In the genomic region with DNA sequence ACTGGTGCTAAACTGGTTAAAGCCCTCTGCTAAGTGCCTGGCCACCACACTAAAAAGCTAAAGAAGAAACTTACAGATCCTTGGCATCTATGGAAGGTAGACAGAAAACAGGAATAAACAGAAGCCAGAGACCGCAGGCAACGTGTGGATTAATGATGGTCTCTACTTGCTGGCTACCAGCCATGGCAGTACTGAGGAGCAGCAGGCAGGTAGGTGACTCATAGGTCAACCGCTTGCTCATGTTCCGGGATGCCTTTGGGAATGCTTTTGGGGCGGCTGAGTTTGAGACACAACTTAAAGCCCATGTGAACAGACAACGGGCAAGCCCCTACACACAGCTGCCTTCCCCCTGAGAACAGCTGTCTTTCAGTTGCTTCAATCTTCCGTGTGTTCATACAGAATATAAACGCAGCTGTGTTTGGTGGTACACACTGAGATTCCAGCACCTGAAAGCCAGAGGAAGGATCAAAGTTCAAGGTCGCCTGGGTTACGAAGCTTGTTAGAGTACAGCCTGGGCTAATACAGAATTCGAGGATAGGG, we compare ENCODE assay signal across 31 mouse cellular contexts. TPM values are rescaled to one million over a fixed set of nuclear protein-coding genes. Genes with fewer than 3 reads are reported as not detected.
DNase-seq lines count a peak whose midpoint lies in the region; ATAC-seq and TF ChIP-seq lines count a peak whose summit lies in the region.
"Had no signal": no experiment of that assay in that cellular context is flagged by ENCODE, and none has a peak within 500 bp of the region (broad histone marks: within the 10 kb centered on the region; RNA-seq: fewer than 3 reads in every experiment).

No protein-coding gene starts in this region.

- no peak overlapping the region for H3K27ac ChIP-seq in embryonic facial prominence, embryonic 14.5 days (replicated peaks; ENCODE audit: low read depth, low read length)
- no peak overlapping the region for H3K27ac ChIP-seq in embryonic facial prominence, embryonic 10.5 days (replicated peaks)
- H3K27ac ChIP-seq in CH12.LX (ENCODE audit: insufficient read depth, low read depth), result no peak overlapping the region
- H3K27ac ChIP-seq in kidney, adult 2 months (ENCODE audit: insufficient read depth, low read depth, low read length), result no peak overlapping the region
- H3K27ac ChIP-seq in layer of hippocampus, adult 2 months, result no peak overlapping the region
- H3K27ac ChIP-seq: embryonic facial prominence, embryonic 15.5 days; hindbrain, embryonic 13.5 days; intestine, embryonic 15.5 days; kidney, embryonic 15.5 days; limb, embryonic 15.5 days; liver, embryonic 15.5 days; neural tube, embryonic 15.5 days had no signal

- no peaks in the 10 kb centered on the region; the same call in 1 of the 2 replicates for H3K4me1 ChIP-seq in embryonic facial prominence, embryonic 14.5 days (ENCODE audit: control insufficient read depth, insufficient read depth, low read length)
- H3K4me1 ChIP-seq in embryonic facial prominence, embryonic 10.5 days, result no peaks in the 10 kb centered on the region
- peaks cover 7 to 29% of the 10 kb centered on the region in 2 experiments for H3K4me1 ChIP-seq in CH12.LX (ENCODE audit: control insufficient read depth in 1 of 2, insufficient read depth in 2 of 2)
- H3K4me1 ChIP-seq in kidney, adult 2 months (ENCODE audit: control insufficient read depth, insufficient read depth, low read length), result 0 out of 2 replicates have a peak, but pooled peaks cover 2% of the 10 kb centered on the region
- H3K4me1 ChIP-seq: liver, embryonic 15.5 days had no signal

- TF ChIP-seq POLR2A in CH12.LX (IDR thresholded peaks at IDR 0.05; ENCODE audit: low read depth, low read length), result no peak
- no peak for TF ChIP-seq POLR2A in kidney, adult 2 months (IDR thresholded peaks at IDR 0.05; ENCODE audit: low read depth, low read length)

- H3K79me2 ChIP-seq in CH12.LX (replicated peaks; ENCODE audit: control insufficient read depth, extremely low read depth, insufficient read depth, poor library complexity, severe bottlenecking), result no peaks in the 10 kb centered on the region

- no peak for TF ChIP-seq EP300 in CH12.LX (IDR thresholded peaks at IDR 0.05; ENCODE audit: low read length)

- no peaks in the 10 kb centered on the region for H3K27me3 ChIP-seq in embryonic facial prominence, embryonic 14.5 days (replicated peaks; ENCODE audit: control insufficient read depth, insufficient read depth, low read length)
- H3K27me3 ChIP-seq in embryonic facial prominence, embryonic 10.5 days (replicated peaks; ENCODE audit: low read depth, poor library complexity, severe bottlenecking), result no peaks in the 10 kb centered on the region
- H3K27me3 ChIP-seq in CH12.LX (replicated peaks), result no peaks in the 10 kb centered on the region
- H3K27me3 ChIP-seq in kidney, adult 2 months (replicated peaks; ENCODE audit: control insufficient read depth, insufficient read depth, low read length), result no peaks in the 10 kb centered on the region
- H3K27me3 ChIP-seq: embryonic facial prominence, embryonic 15.5 days; heart, embryonic 12.5 days; hindbrain, embryonic 13.5 days; intestine, embryonic 15.5 days; kidney, embryonic 15.5 days; limb, embryonic 15.5 days; liver, embryonic 15.5 days; neural tube, embryonic 15.5 days had no signal

- no peaks in the 10 kb centered on the region for H3K36me3 ChIP-seq in embryonic facial prominence, embryonic 14.5 days (ENCODE audit: control insufficient read depth, insufficient read depth, low read length)
- peaks cover 9% of the 10 kb centered on the region; the same call in 1 of the 2 replicates for H3K36me3 ChIP-seq in embryonic facial prominence, embryonic 10.5 days (replicated peaks)
- H3K36me3 ChIP-seq in CH12.LX (replicated peaks in 1 of 2; ENCODE audit: control insufficient read depth in 1 of 2, insufficient read depth in 1 of 2, low read length in 1 of 2), result no peaks in the 10 kb centered on the region
- no peaks in the 10 kb centered on the region for H3K36me3 ChIP-seq in kidney, adult 2 months (ENCODE audit: control insufficient read depth, insufficient read depth, low read length)
- H3K36me3 ChIP-seq: embryonic facial prominence, embryonic 15.5 days; hindbrain, embryonic 13.5 days; intestine, embryonic 15.5 days; kidney, embryonic 15.5 days; liver, embryonic 15.5 days; neural tube, embryonic 15.5 days had no signal

- no peak for TF ChIP-seq CTCF in CH12.LX (conservative IDR thresholded peaks at IDR 0.05 in 1 of 2, IDR thresholded peaks at IDR 0.05 in 1 of 2; ENCODE audit: low read depth in 2 of 2, low read length in 2 of 2)
- no peak for TF ChIP-seq CTCF in kidney, adult 2 months (conservative IDR thresholded peaks at IDR 0.05; ENCODE audit: insufficient read depth, insufficient read length, low read depth, low read length)
- no peak for TF ChIP-seq CTCF in layer of hippocampus, adult 2 months (conservative IDR thresholded peaks at IDR 0.05)

- no peak for ATAC-seq in embryonic facial prominence, embryonic 14.5 days (ENCODE audit: low read depth)
- ATAC-seq: forebrain, postnatal 0 days; intestine, embryonic 15.5 days had no signal

- H3K9ac ChIP-seq in embryonic facial prominence, embryonic 14.5 days (ENCODE audit: low read depth, low read length), result no peak overlapping the region
- no peak overlapping the region for H3K9ac ChIP-seq in CH12.LX (ENCODE audit: insufficient read depth, low read depth)
- H3K9ac ChIP-seq: embryonic facial prominence, embryonic 15.5 days; forebrain, postnatal 0 days; heart, embryonic 12.5 days; hindbrain, embryonic 13.5 days; intestine, embryonic 15.5 days; kidney, embryonic 15.5 days; limb, embryonic 15.5 days; liver, embryonic 15.5 days; neural tube, embryonic 15.5 days had no signal

- in situ Hi-C loops in CH12.LX (cut with MboI; ENCODE audit: low pct_ligation_motif_present, low pct_unique_long_range_greater_than_20kb, low sequenced_read_pairs), result loop anchor here (10.0 kb wide), 1 partner anchor 243 kb away; the partner anchor contains the start of genes Mdh2 and Styxl1

- 62% methylated on average over 11 of the region's 11 CpGs for WGBS in embryonic facial prominence, embryonic 14.5 days
- 85% methylated on average over 11 of the region's 11 CpGs for WGBS in embryonic facial prominence, embryonic 10.5 days
- 72% methylated on average over 11 of the region's 11 CpGs for WGBS in kidney, adult 2 months

- H3K9me3 ChIP-seq in embryonic facial prominence, embryonic 14.5 days (ENCODE audit: control insufficient read depth, low read length), result no peaks in the 10 kb centered on the region
- H3K9me3 ChIP-seq in embryonic facial prominence, embryonic 10.5 days, result no peaks in the 10 kb centered on the region
- peaks cover 2% of the 10 kb centered on the region for H3K9me3 ChIP-seq in CH12.LX (replicated peaks; ENCODE audit: low read length)
- H3K9me3 ChIP-seq: embryonic facial prominence, embryonic 15.5 days; heart, embryonic 12.5 days; hindbrain, embryonic 13.5 days; intestine, embryonic 15.5 days; kidney, embryonic 15.5 days; limb, embryonic 15.5 days; liver, embryonic 15.5 days; neural tube, embryonic 15.5 days had no signal

- dilution Hi-C loops in CH12.LX (cut with MboI; ENCODE audit: extremely low pct_ligation_motif_present, extremely low pct_unique_long_range_greater_than_20kb, low sequenced_read_pairs), result no loop called here

- TF ChIP-seq RAD21 in CH12.LX (IDR thresholded peaks at IDR 0.05; ENCODE audit: low read depth, low read length), result no peak

- no peak overlapping the region for H3K4me2 ChIP-seq in embryonic facial prominence, embryonic 14.5 days (ENCODE audit: low read depth, low read length)
- no peak overlapping the region for H3K4me2 ChIP-seq in CH12.LX (ENCODE audit: insufficient read depth, low read depth, poor library complexity, severe bottlenecking)
- H3K4me2 ChIP-seq: embryonic facial prominence, embryonic 15.5 days; heart, embryonic 12.5 days; hindbrain, embryonic 13.5 days; intestine, embryonic 15.5 days; kidney, embryonic 15.5 days; limb, embryonic 15.5 days; liver, embryonic 15.5 days; neural tube, embryonic 15.5 days had no signal

- peak; percentile 34 for DNase-seq in embryonic facial prominence, embryonic 14.5 days (ENCODE audit: low spot score)
- DNase-seq in embryonic facial prominence, embryonic 10.5 days (ENCODE audit: low spot score), result no peak
- no peak for DNase-seq in CH12.LX (ENCODE audit: extremely low read depth)
- peak; percentile 33 for DNase-seq in adrenal gland, postnatal 14 days
- peak; percentile 44 for DNase-seq in cerebellum, adult 9-11 months
- no peak for DNase-seq in kidney, adult 2 months
- no peak for DNase-seq in spleen, postnatal 4 days (ENCODE audit: low spot score in 2 of 2)
- no peak for DNase-seq in layer of hippocampus, adult 2 months (ENCODE audit: low spot score in 2 of 2)
- DNase-seq: forebrain, postnatal 0 days; heart, postnatal 14 days; layer of hippocampus, postnatal 36 days; lung, postnatal 10 days; midbrain, embryonic 14.5 days; right cerebral cortex, postnatal 14 days; spleen, adult 18-20 months; thymus, adult 18-20 months; thymus, postnatal 4 days had no signal

- no peak overlapping the region for H3K4me3 ChIP-seq in embryonic facial prominence, embryonic 14.5 days (ENCODE audit: low read depth, low read length)
- no peak overlapping the region for H3K4me3 ChIP-seq in embryonic facial prominence, embryonic 10.5 days
- no peak overlapping the region for H3K4me3 ChIP-seq in CH12.LX (replicated peaks in 1 of 3; ENCODE audit: low read depth in 2 of 3, low read length in 2 of 3, poor library complexity in 1 of 3)
- H3K4me3 ChIP-seq in kidney, adult 2 months (ENCODE audit: insufficient read depth, low read depth, low read length), result no peak overlapping the region
- H3K4me3 ChIP-seq in layer of hippocampus, adult 2 months, result no peak overlapping the region
- H3K4me3 ChIP-seq: embryonic facial prominence, embryonic 15.5 days; heart, embryonic 12.5 days; hindbrain, embryonic 13.5 days; intestine, embryonic 15.5 days; kidney, embryonic 15.5 days; limb, embryonic 15.5 days; liver, embryonic 15.5 days; neural tube, embryonic 15.5 days had no signal

RNA-seq across cellular contexts. Expression of gene Hip1, which starts 13.5 kb away (rescaled TPM):
- 45.6 and 47.1 TPM in 2 replicates for polyA plus RNA-seq in embryonic facial prominence, embryonic 14.5 days (2014; fragmentation: Nextera tagmentation; extraction: Ambion mirVana)
- polyA plus RNA-seq in embryonic facial prominence, embryonic 10.5 days (2016; fragmentation: Nextera tagmentation; extraction: Ambion mirVana), result 64.6 and 66.1 TPM in 2 replicates
- total RNA-seq in CH12.LX (2012; rRNA removed), result 6.3 and 6.4 TPM in 2 replicates
- total RNA-seq in CH12.LX (2014; rRNA removed), result 1.8 and 2.2 TPM in 2 replicates
- 3.4 and 3.6 TPM in 2 replicates for polyA plus RNA-seq in CH12.LX (2012; ENCODE audit: insufficient read length, low read depth)
- total RNA-seq in adrenal gland, postnatal 14 days (2021), result 31.1 and 38.5 TPM in 2 replicates
- polyA plus RNA-seq in kidney, adult 2 months (2012; rRNA removed), result 14.1 and 16.6 TPM in 2 replicates
- total RNA-seq in layer of hippocampus, adult 2 months (2021), result 10 to 100 TPM; 41.2 to 41.4 TPM

RNA-seq across cellular contexts. Expression of gene Ccl26, which starts 32.0 kb away (rescaled TPM):
- polyA plus RNA-seq in embryonic facial prominence, embryonic 14.5 days (2014; fragmentation: Nextera tagmentation; extraction: Ambion mirVana), result not detected in 2 replicates
- polyA plus RNA-seq in embryonic facial prominence, embryonic 10.5 days (2016; fragmentation: Nextera tagmentation; extraction: Ambion mirVana), result not detected in 2 replicates
- total RNA-seq in CH12.LX (2012; rRNA removed) (not detected in 2 replicates), CH12.LX (2014; rRNA removed) (not detected in 2 replicates)
- polyA plus RNA-seq in CH12.LX (2012; ENCODE audit: insufficient read length, low read depth), result not detected in 2 replicates
- not detected in 2 replicates for total RNA-seq in adrenal gland, postnatal 14 days (2021)
- polyA plus RNA-seq in kidney, adult 2 months (2012; rRNA removed), result not detected in 2 replicates
- not detected for total RNA-seq in layer of hippocampus, adult 2 months (2021)
- total RNA-seq: ES-E14; forebrain, postnatal 0 days; heart, postnatal 14 days; layer of hippocampus, postnatal 36 days; left cerebral cortex, postnatal 25 days; megakaryocyte, adult 5-6 weeks had no signal
- polyA plus RNA-seq: embryonic facial prominence, embryonic 15.5 days; forebrain, postnatal 0 days; gonadal fat pad, adult 2 months; heart, embryonic 12.5 days; hindbrain, embryonic 13.5 days; intestine, embryonic 15.5 days; kidney, embryonic 15.5 days; large intestine, adult 2 months; limb, embryonic 15.5 days; liver, embryonic 15.5 days; midbrain, embryonic 14.5 days; neural tube, embryonic 15.5 days; stomach, embryonic 14.5 days had no signal

RNA-seq across cellular contexts. Expression of gene Ccl24, which starts 41.5 kb away (rescaled TPM):
- polyA plus RNA-seq in embryonic facial prominence, embryonic 14.5 days (2014; fragmentation: Nextera tagmentation; extraction: Ambion mirVana), result 3.3 and 3.5 TPM in 2 replicates
- polyA plus RNA-seq in embryonic facial prominence, embryonic 10.5 days (2016; fragmentation: Nextera tagmentation; extraction: Ambion mirVana), result 0.75 and 0.86 TPM in 2 replicates
- total RNA-seq in CH12.LX (2012; rRNA removed) (not detected in 2 replicates), CH12.LX (2014; rRNA removed) (not detected in 2 replicates)
- not detected in 2 replicates for polyA plus RNA-seq in CH12.LX (2012; ENCODE audit: insufficient read length, low read depth)
- total RNA-seq in adrenal gland, postnatal 14 days (2021), result 1.6 and 3.1 TPM in 2 replicates
- polyA plus RNA-seq in kidney, adult 2 months (2012; rRNA removed), result 1.0 and 1.2 TPM in 2 replicates
- not detected for total RNA-seq in layer of hippocampus, adult 2 months (2021)
- total RNA-seq: ES-E14; layer of hippocampus, postnatal 36 days had no signal

Comparison
In these comparisons a context has a peak if more than half of its experiments do, and no peak if none do; other contexts are left out.
1. DNase-seq: peak in embryonic facial prominence, embryonic 14.5 days (single experiment), adrenal gland, postnatal 14 days (single experiment) and cerebellum, adult 9-11 months (single experiment); none in embryonic facial prominence, embryonic 10.5 days (single experiment), CH12.LX (single experiment), kidney, adult 2 months (single experiment), spleen, postnatal 4 days (0 of 2) and layer of hippocampus, adult 2 months (0 of 2).